ENCODE assay signal across 8 mouse cellular contexts in genomic region chrX:78582854-78583201, GRCm38 (mm10). TPM values are rescaled to one million over a fixed set of nuclear protein-coding genes. Genes with fewer than 3 reads are reported as not detected.
A peak's percentile ranks its signal among the peaks of the same experiment; 100 is the strongest.
DNase-seq lines count a peak whose midpoint lies in the region; ATAC-seq and TF ChIP-seq lines count a peak whose summit lies in the region.

No protein-coding gene starts in this region.

- no peaks in the 10 kb centered on the region for H3K36me3 ChIP-seq in hindbrain, embryonic 16.5 days (ENCODE audit: control insufficient read depth, insufficient read depth, low read length)
- H3K36me3 ChIP-seq in small intestine, adult 2 months (ENCODE audit: control insufficient read depth, insufficient read depth, low read length): no peaks in the 10 kb centered on the region

- no peak for ATAC-seq in cerebellum, adult (ENCODE audit: insufficient number of reproducible peaks, low FRiP score, low TSS enrichment)
- ATAC-seq in hindbrain, embryonic 16.5 days: peak; percentile 58
- peak; percentile 51 for ATAC-seq in megakaryocyte, adult 5-6 weeks (ENCODE audit: poor library complexity, severe bottlenecking)

- no peaks in the 10 kb centered on the region for H3K27me3 ChIP-seq in hindbrain, embryonic 16.5 days (replicated peaks; ENCODE audit: control insufficient read depth, insufficient read depth, low read length)
- H3K27me3 ChIP-seq in small intestine, adult 2 months (ENCODE audit: control insufficient read depth, insufficient read depth, low read length): no peaks in the 10 kb centered on the region

- intact Hi-C loops in left cerebral cortex, postnatal 25 days (cut with DNase I): no loop called here

- 7% methylated on average over 7 of the region's 21 CpGs for WGBS in hindbrain, embryonic 16.5 days
- 20% methylated on average over 9 of the region's 21 CpGs for WGBS in small intestine, adult 2 months

- H3K4me1 ChIP-seq in hindbrain, embryonic 16.5 days (ENCODE audit: control insufficient read depth, insufficient read depth, low read depth, low read length): no peaks in the 10 kb centered on the region
- no peaks in the 10 kb centered on the region for H3K4me1 ChIP-seq in small intestine, adult 2 months (ENCODE audit: control insufficient read depth, insufficient read depth, insufficient read length, low read length)

- H3K9me3 ChIP-seq in hindbrain, embryonic 16.5 days (ENCODE audit: control insufficient read depth, low read length): no peaks in the 10 kb centered on the region

- H3K9ac ChIP-seq in hindbrain, embryonic 16.5 days (ENCODE audit: low read depth, low read length): peak overlapping the region; percentile 70

- TF ChIP-seq CTCF in small intestine, adult 2 months (IDR thresholded peaks at IDR 0.05; ENCODE audit: extremely low read depth, insufficient read length, insufficient replicate concordance, low read depth, low read length): no peak

- H3K4me3 ChIP-seq in hindbrain, embryonic 16.5 days (ENCODE audit: low read length): peak overlapping the region; percentile 56
- peak overlapping the region; percentile 74 for H3K4me3 ChIP-seq in small intestine, adult 2 months (ENCODE audit: low read depth, low read length)

- peak; percentile 45 to 68 for DNase-seq in cerebellum, postnatal 10 days
- peak; percentile 12 for DNase-seq in brain, embryonic 18.5 days (ENCODE audit: low read depth, low spot score)
- peak; percentile 56 for DNase-seq in gastrocnemius, postnatal 10 days
- peak; percentile 12 to 14 for DNase-seq in left cerebral cortex, postnatal 25 days (ENCODE audit: low spot score in 2 of 2)

- H3K4me2 ChIP-seq in hindbrain, embryonic 16.5 days (ENCODE audit: low read length): peak overlapping the region; percentile 42

- no peak overlapping the region for H3K27ac ChIP-seq in hindbrain, embryonic 16.5 days (ENCODE audit: low read depth, low read length)
- no peak overlapping the region for H3K27ac ChIP-seq in small intestine, adult 2 months (ENCODE audit: insufficient read depth, low read depth, low read length)

- no peak for TF ChIP-seq POLR2A in small intestine, adult 2 months (IDR thresholded peaks at IDR 0.05; ENCODE audit: low read depth, low read length)

RNA-seq across cellular contexts. Expression of gene Prrg1, which starts 0.9 kb away (rescaled TPM):
- total RNA-seq in gastrocnemius, postnatal 10 days (2021): 10 to 100 TPM; 15.0 to 16.0 TPM
- 6.4 and 6.9 TPM in 2 replicates for polyA plus RNA-seq in hindbrain, embryonic 16.5 days (2015; fragmentation: Nextera tagmentation; extraction: Ambion mirVana)
- 1 to 10 TPM; 3.2 to 4.8 TPM for total RNA-seq in left cerebral cortex, postnatal 25 days (2021)
- 7.5 and 8.2 TPM in 2 replicates for total RNA-seq in megakaryocyte, adult 5-6 weeks (2015)
- total RNA-seq in megakaryocyte, adult 5-6 weeks (2017): 5.7 and 10.2 TPM in 2 replicates
- polyA plus RNA-seq in small intestine, adult 2 months (2012; rRNA removed): 0.03 and 0.15 TPM in 2 replicates
